In genomic region chr1:69001371-69001770, GRCm38 (mm10) we compare ENCODE assay signal across 16 mouse cellular contexts.
"Had no signal": no experiment of that assay in that cellular context is flagged by ENCODE, and none has a peak within 500 bp of the region (broad histone marks: within the 10 kb centered on the region; RNA-seq: fewer than 3 reads in every experiment).

No protein-coding gene starts in this region.

- H3K4me3 ChIP-seq: neural tube, embryonic 12.5 days; neural tube, embryonic 13.5 days; neural tube, embryonic 15.5 days; stomach, embryonic 15.5 days had no signal

- H3K27me3 ChIP-seq: neural tube, embryonic 12.5 days; neural tube, embryonic 13.5 days; neural tube, embryonic 15.5 days; stomach, embryonic 15.5 days had no signal

- H3K9me3 ChIP-seq: neural tube, embryonic 12.5 days; neural tube, embryonic 13.5 days; neural tube, embryonic 15.5 days; stomach, embryonic 15.5 days had no signal

- H3K36me3 ChIP-seq: neural tube, embryonic 12.5 days; neural tube, embryonic 13.5 days; neural tube, embryonic 15.5 days; stomach, embryonic 15.5 days had no signal

- H3K9ac ChIP-seq: neural tube, embryonic 12.5 days; neural tube, embryonic 13.5 days; neural tube, embryonic 15.5 days; stomach, embryonic 15.5 days had no signal

- H3K4me1 ChIP-seq: neural tube, embryonic 12.5 days; neural tube, embryonic 13.5 days; neural tube, embryonic 15.5 days; stomach, embryonic 15.5 days had no signal

- H3K27ac ChIP-seq: neural tube, embryonic 12.5 days; neural tube, embryonic 13.5 days; neural tube, embryonic 15.5 days; stomach, embryonic 15.5 days; stomach, postnatal 0 days had no signal

- H3K4me2 ChIP-seq: neural tube, embryonic 12.5 days; neural tube, embryonic 13.5 days; neural tube, embryonic 15.5 days; stomach, embryonic 15.5 days had no signal

- DNase-seq: retina, postnatal 1 day; right cerebral cortex, adult 18-20 months; right cerebral cortex, postnatal 14 days; right cerebral cortex, postnatal 4 days; spleen, adult 18-20 months; thymus, adult 18-20 months; thymus, adult 2 months; thymus, postnatal 14 days; thymus, postnatal 25 days; thymus, postnatal 36 days; thymus, postnatal 4 days had no signal
